Mouse (Mus musculus) right cerebral cortex, postnatal 25 days (tissue): ENCODE measurements around the gene Fndc3b.

ENCODE experiments used
- DNase-seq: peaks from one replicate; pipeline ENCODE4 v3.0.0; 2022

The Fndc3b gene

DNA sequence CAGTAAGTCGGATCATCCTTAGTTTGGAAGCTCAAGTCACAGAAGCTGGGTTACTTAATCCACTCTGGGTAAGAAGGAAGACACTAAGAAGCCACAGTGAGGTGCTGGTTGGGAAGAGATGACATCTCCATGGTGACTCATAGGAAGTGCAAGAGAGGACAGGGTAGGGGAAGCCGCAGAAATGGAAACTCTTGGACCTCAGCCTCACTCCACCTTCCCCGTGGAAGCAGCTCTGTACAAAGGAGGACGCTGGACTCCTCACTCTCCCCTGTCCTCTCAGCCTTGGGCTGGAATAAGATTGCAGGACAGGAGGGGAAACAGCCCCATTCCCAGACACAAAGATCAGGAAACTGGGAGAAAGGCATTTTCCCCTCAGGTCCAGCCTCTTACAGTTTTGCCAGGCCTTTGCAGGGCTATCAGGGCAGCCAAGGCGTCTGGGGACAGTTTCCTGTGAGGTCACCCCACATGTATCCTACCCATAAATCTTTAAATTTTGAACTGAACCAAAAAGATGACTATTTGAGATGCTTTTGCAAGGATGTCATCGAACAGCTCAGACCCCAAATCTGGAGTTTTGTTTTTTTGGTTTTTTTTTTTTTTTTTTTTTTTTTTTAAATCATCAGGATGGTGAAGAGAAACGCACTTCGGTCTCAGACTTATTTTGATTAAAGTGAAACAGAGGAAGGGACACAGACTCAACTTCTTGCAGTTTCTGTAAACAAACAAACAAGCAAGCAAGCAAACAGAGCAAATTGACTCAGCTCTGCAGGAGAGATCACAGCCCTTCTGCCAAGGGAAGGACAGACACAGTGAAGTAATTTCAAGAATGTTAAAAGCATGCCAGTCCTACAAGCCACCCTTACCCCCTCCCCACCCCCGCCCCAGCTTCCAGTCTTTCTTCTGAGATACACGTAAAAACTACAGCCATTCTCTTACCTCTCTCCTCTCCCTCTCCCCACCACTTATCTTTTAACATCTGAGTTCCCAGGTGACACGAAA lies 126.2 kb downstream of the Fndc3b start:
- no peak for DNase-seq

DNA sequence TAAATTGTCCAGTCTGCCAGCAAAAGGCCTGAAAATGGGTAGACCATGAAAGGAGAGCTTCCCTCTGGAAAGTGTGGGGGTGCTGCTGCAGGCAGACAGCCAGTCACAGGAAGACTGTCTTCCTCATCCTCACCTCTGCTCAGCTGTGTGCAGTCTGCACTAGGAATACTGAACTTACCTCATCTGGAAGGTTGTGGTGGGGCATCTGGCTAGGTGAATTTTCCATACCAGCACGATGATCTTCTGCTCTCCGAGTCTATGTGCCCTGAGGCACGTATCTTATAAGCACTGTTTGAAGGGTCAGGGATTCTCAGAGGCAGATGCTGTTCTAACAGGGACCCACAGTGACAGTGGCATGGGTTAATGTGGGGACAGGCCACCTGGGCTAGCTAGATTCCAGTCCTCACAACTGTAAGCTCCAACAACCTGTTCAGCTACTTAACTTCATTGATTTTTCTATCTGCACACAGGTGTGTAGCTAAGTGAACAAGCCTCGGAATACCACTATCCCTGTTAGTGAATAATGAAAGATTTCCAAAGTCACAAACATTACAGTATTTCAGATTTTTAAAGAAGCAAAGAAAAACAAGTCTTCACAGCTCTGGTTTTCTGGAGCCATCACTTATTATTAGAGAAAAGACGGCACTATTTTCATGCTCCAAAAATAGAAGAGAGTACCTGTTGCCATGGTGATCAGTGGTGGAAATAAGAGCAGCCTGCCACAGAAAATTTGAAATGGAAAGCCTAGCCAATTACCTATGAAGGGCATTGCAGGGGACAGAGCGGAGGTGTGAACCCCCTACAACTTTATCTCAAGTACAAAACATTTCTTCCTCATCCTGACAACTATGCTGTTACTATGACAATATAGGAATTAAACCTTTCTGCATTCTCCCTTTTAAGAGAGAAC lies 128.9 kb downstream of the Fndc3b start:
- no peak for DNase-seq

DNA sequence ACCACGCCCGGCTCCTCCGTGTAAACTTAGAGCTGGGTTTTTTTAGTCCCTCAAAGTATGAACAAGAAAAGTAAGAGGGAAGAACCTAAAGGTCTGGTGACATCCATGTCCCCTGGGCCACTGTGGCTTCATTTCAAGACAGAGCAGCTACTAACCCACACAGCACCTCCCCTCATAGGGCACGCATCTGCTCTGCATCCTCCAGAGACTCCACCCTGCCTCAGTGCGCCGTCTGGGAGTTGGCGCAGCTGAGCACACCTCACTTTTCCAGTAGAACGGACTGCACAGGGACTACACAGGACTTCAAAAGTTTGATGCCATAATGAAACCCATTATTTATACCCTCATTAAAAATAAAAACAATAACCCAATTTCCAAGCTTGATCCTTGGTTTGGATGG lies 130.2 kb downstream of the Fndc3b start:
- DNase-seq, result no peak

DNA sequence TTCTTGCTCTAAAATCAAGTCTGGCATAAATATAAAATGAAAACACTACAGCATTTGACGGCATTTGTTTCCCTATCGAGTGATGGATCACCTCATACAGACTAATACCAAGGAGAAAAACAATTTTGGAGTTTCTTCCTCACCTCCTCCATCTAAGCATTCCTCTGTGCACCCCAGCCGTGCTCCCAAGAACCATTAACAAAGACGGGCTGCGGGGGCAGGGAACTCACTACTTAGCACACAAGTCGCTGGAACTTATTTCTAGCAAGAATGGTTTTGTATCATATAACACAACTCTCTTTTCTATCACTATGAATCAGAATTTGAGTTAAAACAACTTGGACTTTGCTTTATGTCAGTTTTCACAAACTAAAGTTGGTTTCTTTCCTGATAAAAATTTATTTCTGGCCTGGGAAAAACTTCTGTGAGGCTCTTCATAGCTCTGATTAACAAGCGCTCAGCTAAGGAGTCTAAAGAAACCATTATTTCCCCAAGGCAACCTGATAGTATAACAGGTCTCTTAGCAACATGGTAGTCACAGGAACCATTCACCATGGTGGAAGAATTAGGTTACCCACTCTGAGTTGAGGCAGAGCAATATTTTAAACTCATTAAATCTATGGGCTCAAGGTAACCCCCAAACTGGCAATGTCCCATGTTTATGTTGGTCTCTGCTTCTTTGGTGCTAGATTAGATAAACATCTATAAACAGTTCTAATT lies 131.1 kb downstream of the Fndc3b start:
- no peak for DNase-seq

DNA sequence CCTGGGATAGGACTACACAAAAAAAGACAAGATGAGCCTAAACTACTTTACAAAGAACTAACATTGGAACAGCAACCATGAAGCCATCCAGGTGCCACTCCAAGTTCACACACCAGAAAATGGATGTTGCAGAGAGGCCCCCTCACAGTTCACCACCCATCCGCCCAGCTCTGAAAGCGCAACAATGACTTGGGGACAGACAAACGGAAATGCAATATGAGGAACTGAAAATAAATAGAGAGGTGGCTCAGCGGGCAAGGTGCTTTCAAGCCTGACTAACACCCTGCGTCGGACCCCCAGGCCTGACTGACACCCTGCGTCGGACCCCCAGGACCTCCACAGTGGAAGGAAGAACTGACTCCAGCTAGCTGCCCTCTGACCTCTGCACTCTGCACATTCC lies 131.9 kb downstream of the Fndc3b start:
- DNase-seq, result no peak

DNA sequence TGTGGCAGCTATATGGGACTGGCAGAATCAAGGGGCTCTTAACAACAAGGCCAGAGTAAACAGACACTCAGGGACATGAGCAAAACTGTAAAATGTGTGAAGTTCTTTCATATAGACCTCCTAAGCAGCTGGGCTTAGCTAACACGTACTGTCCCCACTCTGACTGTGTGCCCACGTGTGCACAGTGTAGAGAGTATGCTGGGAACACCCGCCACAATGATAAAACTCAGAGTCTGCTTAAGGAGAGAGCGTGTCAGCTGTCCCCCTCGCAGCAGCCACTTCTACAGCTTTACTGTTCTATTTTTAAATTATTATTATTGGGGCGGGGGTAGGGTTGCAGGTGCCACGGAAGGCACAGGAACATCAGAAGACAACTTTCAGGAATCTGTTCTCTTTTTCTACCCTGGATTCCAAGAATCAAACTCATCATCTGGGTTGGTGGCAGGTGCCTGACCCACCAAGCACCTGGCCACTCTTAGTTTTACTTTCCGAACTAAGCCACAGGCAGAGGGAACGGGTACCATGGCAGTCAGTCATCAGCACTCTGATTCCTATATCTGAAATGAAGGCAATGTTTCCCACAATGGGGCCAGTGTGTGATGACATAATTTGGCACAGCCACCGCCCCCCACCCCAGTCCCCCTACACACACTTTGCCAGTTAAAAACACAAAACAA lies 133.6 kb downstream of the Fndc3b start:
- no peak for DNase-seq

DNA sequence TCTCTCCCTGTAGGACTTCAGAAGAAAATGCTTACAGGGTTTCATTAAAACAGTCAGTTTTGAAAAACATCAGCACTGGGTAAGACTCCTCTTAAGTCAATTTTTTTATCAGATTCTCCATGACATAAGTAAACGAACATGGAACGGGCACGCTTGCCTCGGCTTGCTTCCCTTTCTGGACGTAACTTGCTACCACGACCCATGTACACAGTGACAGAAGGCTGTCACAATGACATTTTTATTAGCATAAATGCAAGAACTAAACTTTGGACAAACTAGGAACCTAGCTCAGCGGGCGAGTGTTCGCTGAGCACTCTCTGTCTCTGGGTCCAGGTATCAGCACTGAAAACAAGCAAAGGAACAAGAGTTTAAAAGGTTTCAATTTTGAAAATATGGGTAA lies 136.9 kb downstream of the Fndc3b start:
- DNase-seq, result no peak

DNA sequence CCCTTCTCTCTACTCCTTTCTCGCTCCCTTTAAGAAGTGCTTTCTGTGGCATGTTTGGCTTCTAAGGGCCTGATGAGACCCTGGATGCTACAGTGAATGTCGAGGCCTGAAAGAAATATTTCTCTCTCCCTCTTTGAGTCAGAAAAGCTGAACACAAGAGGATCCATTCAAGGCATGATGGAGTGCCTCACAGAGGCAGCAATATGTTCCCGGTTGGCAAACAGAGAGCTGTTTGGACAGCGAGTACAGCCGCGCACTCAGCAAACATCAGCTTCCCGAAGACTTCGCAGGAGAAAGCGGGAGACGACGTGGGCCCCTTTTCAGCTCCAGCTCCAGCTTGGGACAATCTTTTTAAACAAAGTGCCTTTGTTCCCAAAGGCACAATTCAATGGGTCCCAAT lies 137.6 kb downstream of the Fndc3b start:
- no peak for DNase-seq

DNA sequence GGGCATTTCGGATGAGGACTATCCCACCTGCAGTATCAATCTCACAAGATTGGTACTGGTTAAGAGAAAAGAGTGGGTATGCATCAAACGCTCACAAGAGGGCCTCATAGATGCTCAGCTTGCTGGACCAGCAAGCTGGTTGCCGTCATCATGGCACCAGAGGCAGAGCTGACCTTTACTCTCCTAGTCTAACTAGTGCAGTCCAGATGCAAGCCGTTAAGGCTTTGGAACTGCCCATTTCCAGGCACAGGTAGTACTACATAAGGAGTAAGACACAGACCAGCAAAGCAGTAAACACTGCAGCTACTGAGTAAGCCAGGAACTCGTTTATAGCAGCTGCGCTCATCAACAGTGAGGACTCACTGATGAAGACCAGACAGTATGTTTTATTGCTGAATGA lies 138.8 kb downstream of the Fndc3b start:
- no peak for DNase-seq

DNA sequence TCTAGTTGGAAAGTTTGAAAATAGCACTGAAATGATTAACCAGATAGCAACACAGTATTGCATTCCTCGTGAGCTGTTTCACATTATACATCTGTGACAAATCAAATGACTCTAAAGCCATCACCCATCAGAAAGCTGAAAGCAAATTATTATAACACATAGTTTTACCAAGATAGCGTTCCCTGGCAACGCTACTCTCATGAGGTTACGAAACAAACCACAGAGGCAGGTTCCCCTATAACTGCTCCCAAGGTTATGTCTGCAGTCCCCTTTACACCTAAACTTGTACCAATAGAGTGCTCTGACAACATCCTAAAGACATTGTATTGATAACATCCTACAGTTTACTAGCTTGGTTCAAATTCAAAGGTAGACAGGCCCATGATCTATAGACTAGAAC lies 145.8 kb downstream of the Fndc3b start:
- DNase-seq, result no peak

DNA sequence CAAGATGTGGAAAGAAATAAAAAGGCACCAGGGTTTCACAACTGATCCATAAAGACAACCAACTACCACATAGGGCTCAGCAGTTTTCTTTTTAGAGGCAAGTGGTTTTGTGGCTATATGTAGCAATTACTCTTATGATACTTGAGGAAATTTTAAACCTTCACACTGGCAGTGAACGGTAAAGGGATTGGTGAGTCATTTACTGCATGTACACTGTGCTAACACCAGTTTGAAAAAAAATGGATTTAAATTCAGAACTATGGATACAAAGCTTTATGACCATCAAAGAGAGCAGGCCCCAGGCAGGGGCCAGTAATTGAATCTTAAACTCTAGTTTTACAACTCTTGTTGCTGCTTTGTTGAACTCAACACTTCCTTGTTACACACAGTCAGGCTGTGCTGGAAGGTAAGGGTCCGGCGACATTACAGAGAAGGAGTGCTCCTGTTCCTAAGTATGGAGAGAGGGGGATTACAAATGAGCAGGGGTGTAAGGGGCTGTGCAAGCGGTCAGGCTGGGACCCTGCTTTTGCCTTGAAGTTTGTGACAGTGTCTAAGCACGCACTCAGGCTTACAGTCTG lies 148.0 kb downstream of the Fndc3b start:
- no peak for DNase-seq

DNA sequence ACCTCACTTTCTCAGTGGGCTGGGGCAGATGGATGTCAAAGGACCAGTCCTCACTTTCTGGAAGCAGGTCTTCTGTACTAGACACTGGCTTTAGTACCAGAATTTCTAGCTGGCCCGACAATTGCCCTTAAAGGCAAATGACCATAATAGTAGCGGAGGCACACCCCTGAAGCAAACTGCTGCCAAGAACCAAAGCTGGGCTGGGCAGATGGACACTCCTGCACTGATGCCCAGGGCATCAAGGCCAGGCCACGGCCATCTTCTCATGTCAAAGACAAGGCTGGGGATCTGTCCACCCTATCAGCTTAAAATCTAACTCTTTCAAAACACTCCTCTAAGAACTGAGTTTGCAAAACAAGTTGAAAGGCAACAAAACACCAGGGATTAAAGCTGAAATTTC lies 148.6 kb downstream of the Fndc3b start:
- no peak for DNase-seq

DNA sequence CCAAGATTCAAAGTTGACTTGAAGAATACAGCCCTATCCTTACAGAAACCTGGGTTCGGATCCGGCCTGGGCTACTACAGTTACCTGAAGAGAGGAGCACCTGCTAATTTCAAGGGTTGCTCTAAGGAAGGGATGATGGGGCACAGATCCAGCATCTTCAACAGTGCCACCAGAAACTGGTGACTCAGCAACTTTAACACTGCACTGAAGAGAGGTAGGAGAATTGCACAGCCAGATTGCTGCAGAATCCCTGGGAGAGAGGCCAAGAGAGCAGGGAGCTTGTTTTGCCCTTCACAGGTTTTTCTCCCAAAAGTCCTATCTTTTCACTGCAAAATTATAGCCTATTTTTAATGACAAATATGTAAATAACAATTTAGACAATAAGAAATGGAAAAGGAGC lies 149.2 kb downstream of the Fndc3b start:
- no peak for DNase-seq

DNA sequence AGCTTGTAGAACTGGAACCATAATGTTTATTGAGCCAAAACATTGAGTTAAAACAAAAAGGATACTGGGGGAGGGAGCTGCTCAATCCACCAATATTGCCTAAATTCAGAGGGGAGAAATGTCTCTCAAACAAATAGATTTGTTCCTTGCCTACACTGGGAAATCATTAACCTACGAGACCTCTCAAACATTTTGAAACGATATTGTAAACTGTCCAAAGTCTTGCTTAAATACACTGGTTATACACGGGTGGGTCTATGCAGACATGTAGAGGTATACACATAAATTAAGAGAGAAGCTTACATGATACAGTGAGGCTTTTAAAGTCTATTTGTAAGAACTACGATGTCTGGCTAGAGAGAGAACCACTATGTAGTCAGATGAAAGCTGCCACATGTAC lies 151.8 kb downstream of the Fndc3b start:
- no peak for DNase-seq

DNA sequence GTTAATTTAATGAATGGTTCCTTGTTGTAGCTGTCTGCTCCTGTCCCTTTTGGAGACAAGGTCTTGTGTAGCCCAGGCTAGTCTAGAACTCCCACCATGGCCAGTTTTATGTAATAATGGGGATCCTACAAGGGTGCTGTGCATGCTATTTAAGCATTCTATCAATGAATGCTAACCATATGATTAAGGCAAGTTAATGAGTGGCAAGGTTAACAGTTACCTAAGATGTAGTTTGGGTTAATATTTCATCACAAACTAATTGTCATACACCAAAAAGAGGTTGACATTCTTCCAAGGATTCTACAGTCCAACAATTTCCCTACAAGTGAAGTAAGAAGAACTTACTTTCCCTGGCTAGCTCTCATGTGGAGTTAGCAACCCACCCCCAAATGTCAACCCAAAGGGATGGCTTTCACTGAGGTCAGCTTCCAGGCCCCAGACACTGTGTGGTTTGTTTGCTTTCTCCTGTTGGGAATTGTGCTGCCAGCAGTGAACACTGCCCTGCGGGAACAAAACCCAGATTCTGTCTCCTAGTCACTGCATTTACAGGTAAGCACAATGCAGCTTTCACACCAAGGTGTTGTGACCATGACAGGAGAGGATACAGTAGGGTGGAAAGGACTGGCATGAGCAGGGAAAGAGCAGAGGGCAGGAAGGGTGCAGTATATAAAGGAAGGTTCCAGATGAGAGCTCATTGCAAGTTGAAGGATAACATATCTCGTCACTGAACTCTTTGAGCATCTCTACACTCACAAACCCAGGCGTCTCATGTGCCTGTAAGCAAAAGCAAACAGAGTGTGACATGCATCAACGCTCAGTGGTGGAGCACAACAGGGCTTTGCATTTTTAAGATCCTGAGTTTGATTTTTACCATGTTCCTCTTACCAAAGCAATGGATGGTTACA lies 153.8 kb downstream of the Fndc3b start:
- DNase-seq, result no peak

DNA sequence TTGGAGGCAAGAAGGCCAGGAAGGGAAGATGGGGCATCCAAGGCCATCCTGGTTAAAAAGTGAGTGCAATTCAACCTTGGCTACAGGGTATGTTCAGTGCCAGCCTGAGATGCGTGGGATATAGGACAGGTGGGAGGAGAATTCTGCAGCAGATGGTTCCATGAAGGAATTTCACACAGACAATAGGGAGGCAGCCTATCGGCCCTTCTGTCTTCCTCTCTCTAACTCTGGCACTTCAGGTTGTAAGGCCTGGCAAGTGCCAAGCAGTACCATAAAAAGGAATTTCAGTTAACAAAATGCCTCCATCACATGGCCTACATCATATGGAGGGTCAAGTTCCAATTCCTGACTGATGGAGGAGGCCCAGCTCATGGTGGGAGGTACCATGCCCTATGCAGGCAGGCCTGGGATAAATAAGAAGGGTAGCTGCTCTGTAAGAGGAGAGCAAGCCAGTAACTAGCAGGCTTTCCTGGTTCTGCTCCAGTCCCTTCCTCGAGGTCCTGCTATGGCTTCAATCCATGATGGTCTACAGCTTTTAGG lies 155.6 kb downstream of the Fndc3b start:
- no peak for DNase-seq

DNA sequence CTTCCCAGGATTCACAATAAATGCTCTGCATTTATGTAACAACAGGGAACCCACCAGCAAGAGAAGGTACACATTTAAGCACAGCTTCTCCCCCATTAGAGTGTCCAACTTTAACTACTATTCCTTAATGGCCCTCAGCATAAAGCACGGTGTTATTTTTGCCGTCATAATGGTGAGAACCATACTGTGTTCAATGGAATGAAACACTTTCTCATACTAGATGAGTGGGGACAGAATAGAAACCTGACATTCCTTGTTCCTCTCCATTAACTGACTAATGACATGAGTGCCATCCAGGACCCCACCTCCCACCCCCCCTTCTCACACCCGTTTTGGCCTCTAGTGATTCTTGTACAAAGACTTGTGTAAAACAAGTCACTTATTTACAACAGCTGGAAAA lies 156.8 kb downstream of the Fndc3b start:
- no peak for DNase-seq

DNA sequence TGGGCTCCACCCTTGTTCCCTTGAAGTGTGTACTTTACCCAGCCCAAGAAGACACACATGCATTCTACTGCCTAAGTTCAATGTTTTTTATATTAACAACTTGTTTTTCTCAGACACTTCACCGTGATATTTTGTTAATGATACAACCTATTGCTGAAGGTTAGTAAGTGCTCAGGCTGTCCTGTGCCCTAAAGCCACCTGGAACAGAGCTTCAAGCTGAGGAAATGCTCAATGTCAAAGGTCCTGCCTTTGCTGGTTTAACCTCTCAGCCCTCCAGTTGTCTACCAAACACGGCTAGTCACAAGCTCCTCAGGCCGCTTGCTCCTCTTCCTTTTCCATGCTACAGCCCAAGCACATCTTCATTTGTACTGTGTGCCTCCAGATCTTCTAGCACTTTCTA lies 157.3 kb downstream of the Fndc3b start:
- DNase-seq, result no peak

DNA sequence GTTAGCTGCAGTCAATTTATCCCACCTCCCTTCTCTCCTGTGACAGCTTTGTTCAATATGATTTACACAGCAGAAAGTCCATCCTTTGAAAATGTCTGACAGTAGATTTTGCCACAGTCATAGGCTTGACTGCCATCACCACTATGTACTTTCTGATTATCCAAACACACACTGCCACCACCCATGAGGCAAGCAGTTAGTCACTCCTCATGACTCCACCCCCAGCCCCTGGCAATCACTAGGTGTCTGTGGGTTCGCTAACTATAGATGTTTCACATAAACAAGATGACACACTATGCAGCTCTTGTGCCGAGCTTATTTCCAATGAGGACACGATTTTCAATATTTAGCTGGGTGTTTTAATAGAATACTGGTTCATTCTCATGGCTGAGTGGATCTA lies 160.1 kb downstream of the Fndc3b start:
- no peak for DNase-seq

DNA sequence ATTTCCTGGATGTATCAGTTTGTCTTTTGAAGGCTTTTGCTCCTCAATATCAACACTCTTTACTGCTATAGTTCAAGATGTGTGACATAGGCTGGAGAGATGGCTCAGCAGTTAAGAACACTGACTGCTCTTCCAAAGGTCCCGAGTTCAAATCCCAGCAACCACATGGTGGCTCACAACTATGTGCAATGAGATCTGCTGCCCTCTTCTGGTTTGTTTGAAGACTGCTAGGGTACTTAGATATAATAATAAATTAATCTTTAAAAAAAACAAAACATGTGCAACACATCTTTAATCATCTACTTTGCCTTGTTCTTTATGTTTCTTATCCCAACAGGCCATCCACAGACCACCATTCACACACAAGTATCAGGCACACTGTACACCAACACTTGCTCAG lies 160.7 kb downstream of the Fndc3b start:
- DNase-seq, result no peak

DNA sequence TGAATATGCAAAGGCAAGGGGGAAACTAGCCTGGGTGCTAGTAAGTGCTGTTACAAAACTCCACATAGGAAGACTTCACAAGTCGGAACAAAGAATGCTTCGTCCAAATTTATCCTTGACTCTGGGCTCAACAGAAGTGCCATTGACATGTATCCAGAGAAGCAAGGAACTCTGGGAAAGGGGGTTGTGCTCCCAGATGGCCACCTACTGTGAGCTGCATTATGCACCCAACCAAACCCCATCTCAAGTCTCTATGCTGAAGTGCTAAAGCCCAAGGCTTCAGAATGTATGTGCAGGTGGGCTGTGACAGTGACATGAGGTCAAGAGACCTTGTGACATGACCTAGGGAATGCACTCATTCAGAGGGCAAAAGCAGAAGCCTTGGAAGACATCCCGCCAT lies 165.5 kb downstream of the Fndc3b start:
- DNase-seq, result no peak
